Mouse (Mus musculus) spleen, adult 12 weeks (tissue): ENCODE measurements around the gene Tenm2.

ENCODE experiments used
- DNase-seq: peaks from one replicate; pipeline ENCODE4 v3.0.0; 2022; ENCODE audit warnings: low spot score

Gene Tenm2

DNA sequence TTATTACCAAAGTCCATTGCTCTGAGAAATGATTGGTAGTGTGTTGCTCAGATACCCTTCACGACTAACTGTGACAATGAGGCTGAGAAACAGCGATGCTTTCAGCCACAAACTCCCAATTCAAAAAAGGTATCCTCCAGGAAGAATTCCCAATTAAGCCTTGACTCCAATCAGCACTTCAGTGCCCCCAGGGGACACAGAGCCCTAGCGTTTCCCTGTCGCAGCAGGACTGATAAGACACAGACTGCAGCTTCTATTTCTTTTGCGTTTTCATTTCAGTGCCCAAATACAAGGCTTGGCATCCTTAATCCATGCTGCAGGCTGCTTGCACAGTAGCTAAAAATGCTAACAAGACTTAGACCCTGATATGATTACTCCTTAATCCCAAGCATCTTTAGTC lies 1186.2 kb downstream of the Tenm2 start:
- no peak for DNase-seq

DNA sequence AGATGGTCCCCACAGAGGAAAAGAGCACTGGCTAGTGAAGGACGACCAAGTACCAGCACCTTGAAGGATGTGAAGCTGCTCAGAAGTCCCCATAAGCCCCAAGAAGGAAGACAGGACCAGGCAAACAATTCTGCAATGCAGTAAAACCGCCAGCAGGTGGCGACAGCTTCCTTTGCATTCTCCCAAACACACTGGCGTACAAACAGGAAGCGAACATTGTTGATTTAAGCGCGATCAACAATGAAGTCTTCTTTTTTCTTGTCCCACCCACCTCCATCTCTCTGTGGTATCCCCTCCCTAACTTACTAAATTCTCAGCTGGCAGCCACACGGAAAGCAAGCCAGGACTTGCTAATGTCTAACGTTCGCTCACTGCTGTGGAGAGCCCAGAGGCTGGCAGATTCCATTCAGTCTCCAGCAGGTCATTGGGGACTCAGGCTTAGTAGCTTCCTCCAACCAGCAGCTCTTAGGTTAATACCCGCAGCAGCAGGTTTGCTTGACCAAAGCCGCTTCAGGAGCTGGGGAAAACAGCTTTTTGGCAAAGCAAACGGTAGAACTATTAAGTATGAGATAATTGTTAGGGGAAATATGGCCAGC lies 1190.0 kb downstream of the Tenm2 start:
- no peak for DNase-seq

DNA sequence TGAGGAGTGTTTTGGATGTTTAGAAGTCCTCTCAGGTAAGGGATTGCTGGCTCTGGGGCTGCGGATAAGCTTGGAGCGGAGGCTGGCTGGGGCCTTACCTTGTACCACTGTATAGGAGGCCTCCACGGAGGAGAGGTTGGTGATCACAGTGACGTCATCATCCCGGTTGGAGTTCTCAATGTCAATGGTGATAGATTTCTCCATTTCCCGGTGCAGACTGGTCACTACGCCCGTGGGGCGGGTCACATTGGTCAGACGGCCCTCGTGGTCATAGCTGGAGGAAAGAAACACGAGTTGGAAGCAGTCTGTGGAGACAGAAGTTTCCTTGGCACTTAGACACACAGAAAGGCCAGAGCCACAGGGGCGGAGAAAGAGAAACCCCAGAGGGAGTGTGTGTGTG lies 1194.4 kb downstream of the Tenm2 start:
- no peak for DNase-seq

DNA sequence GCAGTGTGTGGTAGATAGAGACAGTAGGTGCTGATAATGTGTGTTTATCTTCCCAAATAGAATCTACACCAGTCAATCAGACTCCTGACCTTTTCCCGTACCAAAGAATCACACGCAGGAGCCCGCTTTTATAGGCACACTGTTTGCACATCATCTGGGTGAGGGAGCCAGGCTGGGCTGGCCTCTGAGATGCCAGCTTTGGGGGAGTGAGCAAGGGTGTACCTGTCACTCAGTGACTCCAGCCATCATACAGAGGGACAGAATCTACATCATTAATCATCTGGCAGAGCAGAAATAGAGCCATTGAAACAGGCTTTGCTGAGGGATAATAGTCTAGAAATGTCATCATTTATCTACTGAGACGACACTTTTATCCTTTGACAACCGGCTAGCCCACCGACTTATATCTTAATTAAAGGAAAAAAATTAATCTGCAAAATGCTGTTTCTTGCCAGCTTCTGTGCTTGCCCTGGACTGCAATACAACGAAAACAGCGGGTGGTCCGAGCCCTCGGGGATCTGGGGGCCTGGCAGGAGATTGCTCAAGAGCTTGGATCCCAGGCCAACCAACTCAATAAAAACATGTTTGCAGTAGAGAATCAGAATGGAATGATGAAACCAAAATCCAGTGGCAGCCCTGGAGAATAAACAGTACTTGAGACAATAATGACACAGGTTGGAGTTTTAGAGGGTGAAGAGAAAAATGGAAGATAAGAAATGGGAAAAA lies 1195.1 kb downstream of the Tenm2 start:
- no peak for DNase-seq

DNA sequence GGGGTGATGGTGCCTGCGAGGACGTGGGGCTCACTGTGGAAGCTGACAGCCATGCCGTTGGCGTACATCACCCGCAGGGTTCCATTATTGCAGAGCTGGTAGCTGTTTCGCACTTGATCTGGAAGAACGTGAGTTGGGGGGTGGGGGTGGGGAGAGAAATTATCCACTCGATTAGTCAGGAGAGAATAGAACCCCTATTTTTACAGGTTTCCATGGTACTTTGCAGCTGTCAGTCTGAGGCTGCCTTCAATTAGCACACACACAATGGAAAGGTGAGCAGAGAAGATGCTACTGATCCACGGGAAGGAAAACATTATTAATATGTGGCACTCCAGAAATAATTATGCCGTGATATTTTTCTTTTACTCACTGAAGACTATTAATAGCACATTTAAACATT lies 1195.9 kb downstream of the Tenm2 start:
- no peak for DNase-seq

DNA sequence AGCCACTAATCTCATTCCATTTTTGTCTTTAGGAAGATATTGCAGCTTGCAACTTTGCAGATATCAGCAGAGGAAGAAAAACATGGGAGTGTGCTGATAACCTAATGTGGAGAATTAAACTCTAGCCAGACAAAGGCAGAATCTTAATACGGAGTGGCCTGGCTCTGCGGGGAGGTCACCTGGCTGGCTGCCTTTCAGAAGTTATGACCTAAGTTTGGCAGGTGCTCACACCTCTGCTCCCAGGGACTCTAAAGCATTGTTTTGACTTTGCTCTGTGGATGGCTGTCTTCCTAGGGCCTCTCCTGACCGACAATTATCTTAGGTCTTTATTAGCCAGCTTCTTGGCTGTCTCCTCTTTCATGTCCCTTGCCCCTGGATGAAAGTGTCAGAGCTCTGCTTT lies 1197.4 kb downstream of the Tenm2 start:
- no peak for DNase-seq

DNA sequence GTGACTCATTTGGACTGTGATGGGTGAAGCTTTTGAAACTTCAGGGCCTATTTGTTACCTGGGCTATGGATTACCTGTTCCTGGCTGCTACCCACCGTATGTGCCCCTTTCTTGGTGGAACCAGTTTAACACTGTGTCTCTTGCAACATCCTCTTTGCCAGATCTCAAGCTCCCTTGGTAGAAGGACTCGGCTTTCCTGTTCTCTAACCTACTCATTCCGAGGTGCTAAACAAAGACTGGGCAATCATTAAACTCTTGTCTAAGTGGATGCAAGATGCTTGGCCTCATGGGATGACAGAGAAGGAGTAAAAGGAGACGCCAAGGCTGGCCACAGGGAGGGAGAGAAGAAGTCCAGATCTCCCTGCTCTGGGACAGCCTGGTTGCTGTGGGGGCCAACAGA lies 1198.5 kb downstream of the Tenm2 start:
- DNase-seq: no peak

DNA sequence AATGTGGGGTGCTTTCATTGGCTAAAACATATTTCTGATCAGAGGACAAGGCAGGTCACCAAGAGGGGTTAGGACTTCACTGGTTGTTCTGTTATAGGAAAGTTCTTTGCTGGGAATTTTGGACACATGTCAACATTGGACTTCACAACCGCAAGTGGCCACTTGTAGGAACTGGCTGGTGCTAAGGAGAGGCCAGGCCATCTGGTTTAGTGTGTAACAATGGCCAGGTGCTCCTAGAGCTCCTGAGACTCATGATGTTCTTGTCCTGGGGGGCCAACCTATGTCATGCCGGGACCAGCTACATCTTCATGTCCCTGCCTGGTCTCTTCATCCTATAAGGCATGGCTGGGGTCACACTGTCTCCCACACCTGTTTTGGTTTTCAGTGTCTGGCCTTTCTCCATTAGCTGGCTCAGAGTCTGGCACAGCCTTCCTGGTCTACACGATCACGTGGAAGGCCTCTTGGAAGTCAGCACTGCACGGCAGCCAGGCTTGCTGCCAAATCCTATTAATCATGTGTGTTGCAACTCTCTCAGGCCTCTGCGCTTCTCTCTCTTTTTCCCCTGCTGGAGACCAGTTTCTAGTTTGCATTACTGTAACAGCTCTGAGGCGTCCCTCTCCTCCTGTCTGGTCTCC lies 1199.6 kb downstream of the Tenm2 start:
- no peak for DNase-seq

DNA sequence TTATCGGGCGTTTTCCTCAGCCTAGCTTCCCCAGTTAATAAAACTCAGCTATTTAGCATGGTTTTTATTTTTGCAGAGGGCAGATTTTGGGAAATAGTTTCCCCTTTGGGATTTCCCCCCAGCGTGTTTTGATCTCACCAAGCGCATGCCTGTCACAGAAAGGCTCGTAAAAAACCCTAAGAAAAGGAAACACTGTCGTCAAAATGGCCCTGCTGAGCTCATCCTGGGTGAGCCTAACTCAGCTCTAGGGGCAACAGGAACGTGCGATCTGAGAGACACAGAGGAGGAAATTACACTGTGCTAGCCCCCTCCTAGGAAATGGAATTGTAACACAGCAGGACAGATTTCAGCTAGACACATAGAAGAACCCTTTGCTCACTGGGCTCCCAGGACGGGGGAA lies 1204.0 kb downstream of the Tenm2 start:
- DNase-seq: no peak

DNA sequence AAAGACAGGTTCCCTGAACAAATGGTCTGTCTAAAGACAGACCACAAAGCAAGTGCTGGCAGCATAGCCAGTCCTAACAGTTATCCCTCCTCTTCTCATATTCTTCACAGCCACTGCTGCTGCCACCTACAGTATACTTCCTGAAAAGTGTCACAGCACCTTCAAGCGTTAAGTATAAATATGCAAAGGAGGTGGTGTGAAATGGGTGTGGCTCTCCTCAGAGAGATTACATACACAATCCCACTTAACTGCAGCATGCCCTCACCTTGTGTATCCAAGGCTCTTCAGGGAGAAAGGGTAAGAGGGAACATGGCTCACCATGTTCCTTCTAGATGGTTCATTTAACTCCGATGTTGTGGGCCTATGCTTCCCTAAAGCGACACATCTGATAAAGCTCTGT lies 1215.8 kb downstream of the Tenm2 start:
- no peak for DNase-seq

DNA sequence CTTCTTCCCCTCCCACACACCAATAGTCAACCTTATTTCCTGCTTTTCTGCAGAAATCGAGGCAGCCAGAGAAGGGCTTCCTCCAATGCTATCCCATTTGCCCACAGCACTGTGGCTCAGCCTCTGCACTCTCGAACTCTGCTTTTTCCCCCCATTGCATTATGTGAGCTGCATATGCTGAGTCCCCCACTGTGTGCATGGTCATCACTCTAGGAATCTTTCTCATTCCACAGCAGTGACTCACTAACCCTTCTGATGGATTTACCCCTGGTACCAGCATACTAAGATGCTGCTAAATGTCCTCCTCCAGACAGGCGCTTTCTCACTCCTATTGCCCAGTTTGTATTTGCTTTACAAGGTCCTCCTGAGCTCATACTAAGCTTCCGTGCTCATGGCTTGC lies 1222.6 kb downstream of the Tenm2 start:
- no peak for DNase-seq

DNA sequence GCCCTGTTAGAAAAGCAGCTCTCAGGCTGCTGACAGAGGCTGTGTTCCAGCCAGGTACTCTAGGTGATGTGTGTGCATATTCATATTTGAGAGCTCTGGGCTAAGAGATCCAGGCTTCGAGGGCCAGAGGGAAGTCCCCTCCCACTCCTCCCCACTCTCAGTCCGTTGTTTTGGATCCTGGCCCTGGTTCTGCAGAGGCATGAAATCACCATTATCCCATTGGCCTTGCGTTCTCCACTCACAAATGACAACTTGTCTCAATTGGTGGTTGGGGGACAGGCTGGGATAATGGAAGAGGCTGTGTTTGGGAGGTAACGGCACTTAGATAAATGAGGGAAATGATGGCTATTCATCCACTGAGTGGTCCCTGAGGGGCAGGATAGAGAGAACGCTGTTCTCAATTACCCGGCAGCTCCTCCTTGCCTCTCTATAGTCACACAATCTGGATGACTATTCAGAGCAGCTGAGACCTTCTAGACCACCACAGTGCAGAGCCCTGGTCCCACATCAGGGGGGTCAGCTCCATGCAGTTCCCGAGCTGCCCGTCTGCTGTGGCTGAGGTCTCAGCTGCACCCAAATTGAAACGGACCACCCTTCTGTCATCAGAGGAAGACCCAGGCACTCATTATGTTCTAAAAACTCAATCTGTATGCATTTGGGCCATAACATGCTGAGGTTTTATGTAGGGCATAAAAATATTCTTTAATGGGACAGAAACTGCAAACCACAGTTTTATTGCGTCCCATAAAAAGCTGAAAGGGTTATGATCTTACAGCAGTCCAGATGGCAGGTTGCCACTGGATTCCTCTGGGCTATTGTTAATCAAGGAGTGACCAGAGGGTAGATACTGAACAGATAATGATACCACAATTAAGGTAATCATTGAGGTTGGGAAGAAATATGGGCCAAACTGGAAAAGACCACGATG lies 1226.2 kb downstream of the Tenm2 start:
- no peak for DNase-seq

DNA sequence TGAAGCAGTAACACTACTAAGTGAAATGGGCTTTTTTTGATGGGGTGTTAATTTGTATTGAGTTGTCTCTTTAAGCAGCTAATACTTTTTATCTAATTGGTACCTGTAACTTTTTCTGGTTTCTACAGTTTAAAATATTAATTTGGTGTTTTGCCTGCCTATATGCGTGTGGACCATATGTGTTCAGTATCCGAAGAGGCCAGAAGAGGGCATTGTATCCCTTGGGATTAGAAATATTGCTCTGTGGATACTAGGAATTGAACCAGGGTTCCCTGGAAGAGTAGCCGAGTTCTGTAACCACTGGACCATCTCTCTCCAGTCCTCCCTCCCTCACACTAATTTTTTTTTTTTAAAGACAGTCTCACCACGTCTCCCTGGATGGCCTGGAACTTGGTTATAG lies 1232.9 kb downstream of the Tenm2 start:
- DNase-seq: no peak

DNA sequence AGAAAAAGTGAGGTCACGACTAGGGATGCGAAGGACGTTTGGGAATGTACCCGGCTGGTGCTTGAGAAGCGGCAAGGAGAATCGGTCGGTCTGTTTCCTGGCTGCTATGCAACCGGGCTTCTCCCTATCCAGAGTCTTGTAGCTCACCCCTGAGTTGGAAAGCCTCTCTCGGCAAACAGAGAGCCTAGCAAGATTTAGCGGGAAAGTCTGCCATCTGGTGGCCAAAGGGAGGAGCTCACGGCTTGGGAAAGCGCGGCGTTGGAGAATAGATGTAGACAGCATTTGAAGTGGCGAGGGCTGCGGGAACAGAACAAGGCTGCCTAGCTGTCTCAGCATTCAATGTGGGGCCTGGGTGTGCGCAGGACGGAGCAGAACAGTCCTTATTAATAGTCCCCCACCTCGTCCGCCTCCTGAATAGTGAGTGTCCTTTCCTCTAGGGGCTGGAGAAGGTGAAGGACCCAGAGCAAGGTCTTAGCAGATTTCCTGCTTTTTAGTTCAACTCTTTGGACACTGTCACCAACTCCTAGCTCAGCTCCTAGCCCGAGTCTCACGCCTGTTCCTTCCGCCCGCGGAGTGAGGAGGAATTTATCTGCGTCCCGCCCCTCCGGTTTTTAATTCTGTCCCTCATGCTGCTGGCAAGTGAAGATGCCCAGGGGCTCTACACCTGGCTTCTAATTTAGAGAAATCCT lies 1234.3 kb downstream of the Tenm2 start:
- DNase-seq: no peak

DNA sequence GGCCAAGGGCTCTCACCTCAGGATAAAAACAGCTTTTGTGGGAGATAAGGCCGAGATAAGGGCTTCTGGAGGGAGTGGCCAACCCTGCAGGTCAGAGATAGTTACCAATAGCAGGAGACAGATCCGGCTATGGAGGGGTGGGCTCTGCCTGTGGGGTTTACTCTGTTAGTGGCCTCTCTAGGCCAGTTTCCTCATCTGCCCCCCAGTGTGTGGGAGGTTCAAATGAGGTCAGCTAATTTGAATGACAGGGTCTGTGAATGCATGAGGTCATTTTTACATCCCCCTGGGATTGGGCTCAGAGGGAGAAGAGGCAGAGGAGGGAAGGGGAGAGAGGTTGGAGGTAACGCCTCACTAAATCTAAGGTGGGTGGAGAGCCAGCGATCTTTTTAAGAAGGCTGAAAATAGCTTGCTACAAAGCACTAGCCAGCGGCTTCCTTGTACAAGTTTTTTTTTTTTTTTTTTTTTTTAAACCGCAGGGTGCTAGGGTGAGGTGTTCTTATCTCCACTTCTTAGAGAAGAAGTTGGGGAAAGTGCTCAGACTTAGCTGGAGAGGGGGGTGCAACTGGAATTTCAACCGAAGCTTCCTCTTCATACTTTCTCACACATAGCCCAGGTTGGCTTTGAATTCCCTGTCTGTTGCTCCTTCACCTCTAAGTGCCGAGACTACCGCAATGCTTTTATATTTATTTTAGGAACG lies 1235.0 kb downstream of the Tenm2 start:
- no peak for DNase-seq

DNA sequence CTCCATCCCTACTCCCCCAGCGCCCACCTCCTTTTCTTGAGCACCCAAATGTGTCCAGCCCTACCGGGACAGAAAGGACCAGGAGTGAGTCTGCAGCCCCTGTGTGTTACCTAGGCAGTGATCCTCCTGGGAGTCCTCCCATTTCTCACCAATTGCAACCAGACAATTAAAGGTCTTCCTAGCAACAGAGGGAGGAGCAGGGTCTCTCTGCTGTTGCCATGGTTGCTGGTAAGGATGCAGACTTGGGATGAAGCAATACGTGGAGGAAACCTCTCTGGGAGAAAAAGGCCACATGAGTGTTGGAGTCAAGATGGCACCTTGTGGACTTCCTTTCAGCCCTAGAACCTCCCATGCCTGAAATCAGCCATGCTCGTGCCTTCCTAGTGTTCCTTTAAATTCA lies 1235.7 kb downstream of the Tenm2 start:
- no peak for DNase-seq

DNA sequence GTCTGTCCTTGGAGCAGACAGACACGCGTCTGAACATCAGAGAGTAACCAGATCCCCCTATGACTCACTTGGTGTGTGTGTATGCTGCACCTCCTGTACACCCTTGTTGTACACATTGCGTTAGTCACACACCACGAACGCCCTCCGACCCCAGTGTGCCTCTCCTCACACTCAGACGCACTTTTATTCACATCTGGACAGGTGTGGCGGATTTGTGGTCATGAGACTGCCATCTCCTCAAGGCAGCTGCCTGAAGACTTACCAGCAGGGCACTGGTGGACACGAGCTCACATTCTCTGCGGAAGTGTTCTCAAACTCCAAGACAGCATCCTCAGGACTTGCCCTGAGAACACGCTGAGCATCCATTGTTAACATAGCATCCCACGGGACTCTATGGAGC lies 1237.7 kb downstream of the Tenm2 start:
- no peak for DNase-seq

DNA sequence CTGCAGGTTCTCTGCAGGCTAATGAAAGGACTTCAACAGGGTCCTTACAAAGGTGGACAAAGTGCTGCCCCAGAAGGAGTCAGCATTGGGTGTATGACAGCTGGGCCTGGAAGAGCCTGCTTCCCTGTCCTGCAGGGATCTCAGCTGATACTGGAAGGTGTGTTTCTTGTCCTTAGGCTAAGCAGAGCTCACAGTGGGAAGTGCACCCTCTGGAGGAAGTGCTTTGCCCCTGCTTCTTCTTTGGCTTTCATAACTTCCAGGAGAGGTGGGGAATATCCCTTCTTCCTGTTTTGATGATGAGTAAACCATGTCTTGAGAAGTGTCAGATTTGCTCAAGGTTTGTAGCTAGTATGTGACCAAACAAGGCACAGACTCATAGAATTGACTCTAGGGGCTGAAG lies 1240.5 kb downstream of the Tenm2 start:
- DNase-seq: no peak

DNA sequence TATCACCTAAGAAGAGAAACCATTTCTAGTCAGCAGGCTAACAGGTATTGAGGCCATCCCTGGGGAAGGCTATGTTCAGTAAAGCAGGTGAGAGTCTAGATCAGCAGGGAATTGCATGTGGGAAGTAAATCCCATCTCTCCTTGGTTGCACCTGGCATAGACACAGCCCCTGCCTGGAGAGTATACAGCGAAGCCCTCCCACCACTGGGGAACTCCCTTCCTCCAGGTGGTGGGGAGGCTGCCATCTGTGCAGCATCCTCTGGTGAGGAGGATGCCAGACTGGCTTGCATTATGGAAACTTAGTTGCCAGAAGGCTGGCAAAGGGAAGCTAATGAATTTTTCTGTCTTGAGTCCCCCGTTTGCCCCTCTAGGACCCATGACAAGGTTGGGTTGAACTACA lies 1243.9 kb downstream of the Tenm2 start:
- no peak for DNase-seq

DNA sequence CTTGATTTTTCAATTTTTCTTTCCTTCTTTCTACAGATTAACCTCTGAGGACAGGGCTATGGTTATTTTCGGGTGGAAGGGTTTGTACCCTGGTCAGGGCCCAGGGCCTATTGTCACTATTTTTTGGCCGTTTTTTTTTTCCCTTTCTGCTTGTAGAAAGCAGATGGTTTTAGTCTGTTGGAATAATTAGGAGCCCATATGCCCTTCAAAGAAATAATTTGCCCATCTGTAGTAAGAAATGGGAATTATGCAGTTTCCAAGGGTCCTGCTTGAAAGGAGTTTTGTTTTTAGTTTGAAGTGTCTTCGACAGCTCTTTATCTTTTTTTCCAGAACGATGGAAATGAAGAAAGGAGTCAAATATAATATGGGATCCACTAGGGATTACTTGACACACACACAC lies 1245.8 kb downstream of the Tenm2 start:
- DNase-seq: no peak

DNA sequence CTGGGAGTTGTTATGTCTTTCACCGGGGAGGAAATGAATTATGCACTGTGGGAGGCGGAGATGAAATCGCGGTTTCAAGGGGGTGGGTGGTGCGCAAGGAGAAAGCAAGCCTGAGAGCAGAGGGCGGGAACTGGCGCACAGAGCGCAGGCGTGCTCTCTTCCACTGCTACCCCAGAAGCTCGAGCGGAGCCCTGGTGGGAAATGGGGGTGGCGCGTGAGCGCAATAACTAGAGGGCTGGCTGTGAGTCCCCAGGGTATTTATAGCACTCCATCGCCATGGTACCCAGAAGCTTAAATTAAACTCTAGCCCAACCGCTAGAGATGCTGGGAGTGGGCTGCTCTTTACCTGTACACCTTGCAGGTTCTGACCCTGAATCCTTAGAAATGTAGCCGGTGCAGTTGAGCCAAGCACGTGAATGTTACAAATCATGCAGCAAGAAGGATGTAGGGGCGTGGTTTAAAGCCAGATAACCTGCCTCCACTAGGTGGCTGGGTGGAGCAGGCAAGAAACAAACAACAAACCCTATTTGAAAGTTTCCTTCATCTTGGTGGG lies 1249.8 kb downstream of the Tenm2 start:
- no peak for DNase-seq
